Mouse (Mus musculus): ENCODE data around the gene Tmod1.

- no peak for TF ChIP-seq HCFC1 (IDR thresholded peaks at IDR 0.05; ENCODE audit: borderline replicate concordance, insufficient read depth, low read length)
- TF ChIP-seq MAFK (IDR thresholded peaks at IDR 0.05; ENCODE audit: insufficient read depth, low read depth, low read length), result no peak
Observed at GRCm38 (mm10) chr4:46126541-46126940, 87.8 kb downstream of the Tmod1 start.

Measured in ES-E14 (cell line).